Mouse (Mus musculus): ENCODE data around the gene Ocm.

- TF ChIP-seq POLR2A (IDR thresholded peaks at IDR 0.05; ENCODE audit: low read depth, low read length): no peak
- no peak for TF ChIP-seq CTCF (conservative IDR thresholded peaks at IDR 0.05; ENCODE audit: insufficient read depth, insufficient read length, low read depth, low read length)
These were observed 20.9 kb upstream of the Ocm start for GRCm38 (mm10) chr5:144047324-144047723.
